Mouse (Mus musculus) forebrain, embryonic 16.5 days (tissue): ENCODE measurements around the gene Rapgef5. TPM values are rescaled to one million over a fixed set of nuclear protein-coding genes. Genes with fewer than 3 reads are reported as not detected.
A peak's percentile ranks its signal among the peaks of the same experiment; 100 is the strongest.

ENCODE experiments used
- ATAC-seq: fragments of 200-750 bp; cut with Nextera tagmentation; 2 replicates; pipeline ENCODE4 v1.8.0; 2017; ENCODE audit warnings: mild to moderate bottlenecking, moderate library complexity
- H3K27ac ChIP-seq: fragments of 300-500 bp; sonication (generic); 2 replicates; pipeline ENCODE4 v1.5.1; 2014; ENCODE audit warnings: low read length, control low read depth
- H3K27me3 ChIP-seq: fragments of 300-500 bp; sonication (generic); replicated peaks from 2 replicates; pipeline ENCODE4 v1.6.1; 2014; ENCODE audit warnings: low read length; ENCODE audit not compliant: control insufficient read depth, insufficient read depth
- H3K36me3 ChIP-seq: fragments of 300-500 bp; sonication (generic); 2 replicates; pipeline ENCODE4 v1.6.1; 2014; ENCODE audit not compliant: control insufficient read depth, insufficient read depth
- H3K4me1 ChIP-seq: fragments of 300-500 bp; sonication (generic); replicated peaks from 2 replicates; pipeline ENCODE4 v1.6.1; 2014; ENCODE audit warnings: low read length; ENCODE audit not compliant: control insufficient read depth, insufficient read depth
- H3K4me2 ChIP-seq: fragments of 300-500 bp; sonication (generic); 2 replicates; pipeline ENCODE4 v1.6.1; 2014; ENCODE audit warnings: mild to moderate bottlenecking, low read length, control low read depth
- H3K4me3 ChIP-seq: fragments of 300-500 bp; sonication (generic); replicated peaks from 2 replicates; pipeline ENCODE4 v1.5.1; 2014; ENCODE audit warnings: mild to moderate bottlenecking, low read length, control low read depth
- H3K9ac ChIP-seq: fragments of 300-500 bp; sonication (generic); replicated peaks from 2 replicates; pipeline ENCODE4 v1.6.1; 2014; ENCODE audit warnings: low read depth, low read length, control low read depth
- H3K9me3 ChIP-seq: fragments of 300-500 bp; sonication (generic); 2 replicates; pipeline ENCODE4 v1.6.1; 2016; ENCODE audit warnings: low read length; ENCODE audit not compliant: control insufficient read depth
- WGBS: fragments of 180-500 bp; shearing (Covaris S2); extraction: QIAGEN DNeasy Blood & Tissue Kit; methylation state at CpG from one replicate; pipeline ENCODE4 v1.1.7; 2014; 5-methylcytosine and 5-hydroxymethylcytosine counted together
- polyA plus RNA-seq: library from polyadenylated mRNA; unstranded; fragments of >200 nt; fragmentation: Nextera tagmentation; extraction: Ambion mirVana; gene quantifications from 2 replicates; pipeline ENCODE4 v1.2.1, GENCODE M21; 2015

The Rapgef5 gene
- polyA plus RNA-seq, 1 experiment from 2014 or later: 36.6 TPM

- 72% methylated on average over 5 of the region's 5 CpGs for WGBS
- Histone ChIP-seq H3K27me3 (no peaks in the 10 kb centered on the region), H3K9ac (no peak overlapping the region), H3K9me3 (no peaks in the 10 kb centered on the region), H3K4me3 (no peak overlapping the region), H3K4me1 (no peaks in the 10 kb centered on the region), H3K27ac (peak overlapping the region; percentile 22; the same call in 1 of the 2 replicates), H3K4me2 (no peak overlapping the region), H3K36me3 (no peaks in the 10 kb centered on the region)
- 0 out of 2 replicates have a peak, but pooled peaks have one; percentile 20 for ATAC-seq
These were observed 37.1 kb downstream of the Rapgef5 start for GRCm38 (mm10) chr12:117553353-117553752.

DNA sequence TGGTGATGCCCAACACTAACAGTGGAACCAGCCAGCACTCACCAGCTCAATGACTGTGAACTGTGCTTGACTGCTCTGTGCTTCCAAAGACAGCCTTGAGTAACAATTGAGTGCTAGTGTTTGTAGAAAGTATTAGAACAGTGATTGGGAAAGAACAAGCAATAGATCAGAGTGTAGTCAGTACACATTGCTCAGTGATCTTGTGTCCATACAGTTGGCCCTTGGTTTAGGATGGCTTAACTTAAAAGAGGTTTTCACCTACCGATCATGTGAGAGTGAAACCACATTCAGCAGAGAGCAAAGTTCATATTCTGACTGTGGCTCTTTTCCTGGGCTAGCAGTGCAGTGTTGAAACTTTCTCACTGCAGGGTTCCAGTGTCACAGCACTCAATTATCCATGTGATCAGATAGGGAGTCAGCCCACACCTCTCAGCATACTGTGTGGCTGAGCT lies 38.4 kb downstream of the Rapgef5 start:
- no peak for ATAC-seq
- H3K4me3 ChIP-seq: no peak overlapping the region

GRCm38 (mm10) chr12:117560450-117560849 lies 44.2 kb downstream of the Rapgef5 start:
- Histone ChIP-seq H3K36me3 (no peaks in the 10 kb centered on the region), H3K9me3 (no peaks in the 10 kb centered on the region), H3K4me2 (no peak overlapping the region), H3K27ac (no peak overlapping the region), H3K4me1 (no peaks in the 10 kb centered on the region), H3K4me3 (no peak overlapping the region), H3K27me3 (no peaks in the 10 kb centered on the region), H3K9ac (no peak overlapping the region)
- ATAC-seq: no peak
- 87% methylated on average over 11 of the region's 11 CpGs for WGBS

More for the DNA sequence above, 38.4 kb downstream of the Rapgef5 start:
- Histone ChIP-seq H3K36me3 (no peaks in the 10 kb centered on the region), H3K27ac (no peak overlapping the region), H3K9ac (no peak overlapping the region), H3K4me1 (no peaks in the 10 kb centered on the region), H3K9me3 (no peaks in the 10 kb centered on the region), H3K27me3 (no peaks in the 10 kb centered on the region), H3K4me2 (no peak overlapping the region)
- WGBS: 97% methylated on average over 1 of the region's 1 CpGs

GRCm38 (mm10) chr12:117561411-117562059 lies 45.3 kb downstream of the Rapgef5 start:
- ATAC-seq: no peak
- Histone ChIP-seq H3K4me2 (no peak overlapping the region), H3K27ac (no peak overlapping the region), H3K4me1 (no peaks in the 10 kb centered on the region), H3K9ac (no peak overlapping the region), H3K9me3 (no peaks in the 10 kb centered on the region), H3K36me3 (no peaks in the 10 kb centered on the region), H3K4me3 (no peak overlapping the region), H3K27me3 (no peaks in the 10 kb centered on the region)
- WGBS: 74% methylated on average over 6 of the region's 6 CpGs

- Histone ChIP-seq H3K27me3 (no peaks in the 10 kb centered on the region), H3K36me3 (no peaks in the 10 kb centered on the region), H3K4me3 (no peak overlapping the region), H3K9ac (no peak overlapping the region), H3K4me2 (no peak overlapping the region), H3K9me3 (no peaks in the 10 kb centered on the region), H3K27ac (no peak overlapping the region), H3K4me1 (no peaks in the 10 kb centered on the region)
- WGBS: over 99% methylated on average over 3 of the region's 3 CpGs
- ATAC-seq: no peak
These were observed 45.8 kb downstream of the Rapgef5 start for GRCm38 (mm10) chr12:117562085-117562484.

DNA sequence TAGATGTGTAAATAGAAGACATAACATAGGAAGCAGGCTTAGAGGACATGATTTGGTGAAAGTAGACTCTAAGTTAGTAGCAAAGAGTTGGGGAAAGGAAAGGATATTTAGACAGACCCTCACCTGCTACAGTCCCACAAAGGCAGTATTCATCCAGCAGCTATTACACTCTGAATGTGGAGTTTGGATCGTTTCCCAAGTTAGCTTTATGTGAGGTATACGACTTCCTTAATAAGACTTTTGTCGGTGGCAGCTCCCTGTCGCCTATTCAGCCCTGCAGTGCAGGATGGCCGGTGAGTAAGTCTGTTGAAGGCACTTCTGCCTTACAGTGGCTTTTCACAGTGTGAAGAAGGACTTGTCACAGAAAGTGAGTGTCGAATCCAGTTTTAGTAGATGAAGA lies 47.6 kb downstream of the Rapgef5 start:
- ATAC-seq: no peak
- Histone ChIP-seq H3K9me3 (no peaks in the 10 kb centered on the region), H3K9ac (no peak overlapping the region), H3K36me3 (no peaks in the 10 kb centered on the region), H3K4me3 (no peak overlapping the region), H3K27me3 (no peaks in the 10 kb centered on the region), H3K4me1 (no peaks in the 10 kb centered on the region), H3K4me2 (no peak overlapping the region), H3K27ac (no peak overlapping the region)
- whole genome bisulfite sequencing: 39% methylated on average over 6 of the region's 6 CpGs

GRCm38 (mm10) chr12:117566298-117566697 lies 50.0 kb downstream of the Rapgef5 start:
- H3K4me2 ChIP-seq: no peak overlapping the region
- no peaks in the 10 kb centered on the region for H3K27me3 ChIP-seq
- no peak overlapping the region for H3K4me3 ChIP-seq
- no peaks in the 10 kb centered on the region for H3K9me3 ChIP-seq
- no peaks in the 10 kb centered on the region for H3K36me3 ChIP-seq
- no peak overlapping the region for H3K27ac ChIP-seq
- H3K9ac ChIP-seq: no peak overlapping the region
- no peak for ATAC-seq
- no peaks in the 10 kb centered on the region for H3K4me1 ChIP-seq
- 86% methylated on average over 4 of the region's 4 CpGs for WGBS

- 68% methylated on average over 2 of the region's 2 CpGs for WGBS
These were observed 53.4 kb downstream of the Rapgef5 start for GRCm38 (mm10) chr12:117569671-117570070.

DNA sequence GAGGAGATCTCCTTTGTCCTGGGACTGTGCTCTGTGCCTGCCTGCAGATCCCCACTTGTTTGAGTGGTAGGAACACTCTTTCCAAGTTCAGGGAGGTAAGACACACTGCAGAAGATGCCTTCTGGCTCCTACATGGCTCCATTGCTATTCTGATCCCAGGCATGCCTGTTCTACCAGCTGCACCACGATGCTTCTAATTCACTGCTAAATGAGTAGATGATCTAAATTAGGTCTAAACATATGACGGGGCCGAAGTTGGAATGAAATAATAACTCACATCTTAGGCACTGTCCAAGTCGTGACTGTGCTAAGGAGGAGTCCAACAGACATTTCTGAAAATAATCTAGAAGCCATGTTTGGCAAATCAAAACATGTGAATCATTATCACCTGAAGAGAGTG lies 68.0 kb downstream of the Rapgef5 start:
- Histone ChIP-seq H3K27me3 (no peaks in the 10 kb centered on the region), H3K4me1 (no peaks in the 10 kb centered on the region), H3K9ac (no peak overlapping the region), H3K4me3 (no peak overlapping the region), H3K4me2 (no peak overlapping the region), H3K36me3 (no peaks in the 10 kb centered on the region), H3K9me3 (no peaks in the 10 kb centered on the region), H3K27ac (no peak overlapping the region)
- no peak for ATAC-seq
- WGBS: 86% methylated on average over 4 of the region's 4 CpGs

More at GRCm38 (mm10) chr12:117569671-117570070, 53.4 kb downstream of the Rapgef5 start:
- H3K4me2 ChIP-seq: no peak overlapping the region
- no peak overlapping the region for H3K9ac ChIP-seq
- H3K27me3 ChIP-seq: no peaks in the 10 kb centered on the region
- no peak for ATAC-seq
- H3K27ac ChIP-seq: no peak overlapping the region
- H3K36me3 ChIP-seq: no peaks in the 10 kb centered on the region
- no peaks in the 10 kb centered on the region for H3K4me1 ChIP-seq
- H3K9me3 ChIP-seq: no peaks in the 10 kb centered on the region
- no peak overlapping the region for H3K4me3 ChIP-seq

- H3K27me3 ChIP-seq: no peaks in the 10 kb centered on the region
- H3K36me3 ChIP-seq: no peaks in the 10 kb centered on the region
- H3K27ac ChIP-seq: no peak overlapping the region
- H3K4me3 ChIP-seq: no peak overlapping the region
- H3K4me1 ChIP-seq: no peaks in the 10 kb centered on the region
- no peak for ATAC-seq
- no peaks in the 10 kb centered on the region for H3K9me3 ChIP-seq
- WGBS: 92% methylated on average over 2 of the region's 2 CpGs
- no peak overlapping the region for H3K4me2 ChIP-seq
- no peak overlapping the region for H3K9ac ChIP-seq
These were observed 69.1 kb downstream of the Rapgef5 start for GRCm38 (mm10) chr12:117585390-117585789.
